Mouse (Mus musculus) lung, postnatal 0 days (tissue): ENCODE results near the gene Dnajc9. TPM values are rescaled to one million over a fixed set of nuclear protein-coding genes. Genes with fewer than 3 reads are reported as not detected.

ENCODE experiments used
- ATAC-seq: fragments of 200-750 bp; cut with Nextera tagmentation; 2 replicates; pipeline ENCODE4 v1.8.0; 2017; ENCODE audit warnings: moderate library complexity
- DNase-seq: peaks from one replicate; pipeline ENCODE4 v3.0.0-alpha.2; 2016; ENCODE audit warnings: low spot score
- H3K27ac ChIP-seq: fragments of 300-500 bp; sonication (generic); 2 replicates; pipeline ENCODE4 v1.5.1; 2014; ENCODE audit warnings: antibody characterized with exemption, mild to moderate bottlenecking, low read length, mixed read lengths
- H3K27me3 ChIP-seq: fragments of 300-500 bp; sonication (generic); replicated peaks from 2 replicates; pipeline ENCODE4 v1.6.1; 2014; ENCODE audit warnings: low read length, mixed read lengths; ENCODE audit not compliant: insufficient read depth
- H3K36me3 ChIP-seq: fragments of 300-500 bp; sonication (generic); 2 replicates; pipeline ENCODE4 v1.6.1; 2014; ENCODE audit warnings: low read length, mixed read lengths; ENCODE audit not compliant: insufficient read depth
- H3K4me1 ChIP-seq: fragments of 300-500 bp; sonication (generic); 2 replicates; pipeline ENCODE4 v1.6.1; 2014; ENCODE audit warnings: antibody characterized with exemption, low read depth, low read length, mixed read lengths; ENCODE audit not compliant: insufficient read depth
- H3K4me2 ChIP-seq: fragments of 300-500 bp; sonication (generic); replicated peaks from 2 replicates; pipeline ENCODE4 v1.6.1; 2014; ENCODE audit warnings: low read depth, mild to moderate bottlenecking, low read length, moderate library complexity, mixed read lengths
- H3K4me3 ChIP-seq: fragments of 300-500 bp; sonication (generic); 2 replicates; pipeline ENCODE4 v1.5.1; 2014; ENCODE audit warnings: low read depth, low read length
- H3K9ac ChIP-seq: fragments of 300-500 bp; sonication (generic); replicated peaks from 2 replicates; pipeline ENCODE4 v1.6.1; 2014; ENCODE audit warnings: low read depth, mild to moderate bottlenecking
- H3K9me3 ChIP-seq: fragments of 300-500 bp; sonication (generic); 2 replicates; pipeline ENCODE4 v1.6.1; 2016; ENCODE audit warnings: low read length, mixed read lengths
- CTCF ChIP-seq: IDR thresholded peaks from 2 replicates; pipeline ENCODE4 v1.5.1; 2016; ENCODE audit warnings: antibody characterized with exemption, mild to moderate bottlenecking
- EP300 ChIP-seq: IDR thresholded peaks from 2 replicates; pipeline ENCODE4 v1.6.1; 2016; ENCODE audit warnings: antibody characterized with exemption, mild to moderate bottlenecking, control low read depth
- WGBS: fragments of 180-500 bp; shearing (Covaris S2); extraction: QIAGEN DNeasy Blood & Tissue Kit; methylation state at CpG from one replicate; pipeline ENCODE4 v1.1.7; 2014; 5-methylcytosine and 5-hydroxymethylcytosine counted together
- polyA plus RNA-seq: library from polyadenylated mRNA; unstranded; fragments of >200 nt; fragmentation: Nextera tagmentation; extraction: Ambion mirVana; gene quantifications from 2 replicates; pipeline ENCODE4 v1.2.1, GENCODE M21; 2015

Gene Dnajc9
- polyA plus RNA-seq, 1 experiment from 2014 or later: 34.7 TPM

- 86% methylated on average over 6 of the region's 6 CpGs for WGBS
- Histone ChIP-seq H3K4me1 (no peaks in the 10 kb centered on the region), H3K27me3 (no peaks in the 10 kb centered on the region), H3K4me3 (no peak overlapping the region), H3K36me3 (no peaks in the 10 kb centered on the region), H3K4me2 (no peak overlapping the region), H3K9me3 (no peaks in the 10 kb centered on the region), H3K9ac (no peak overlapping the region), H3K27ac (no peak overlapping the region)
- ATAC-seq: no peak
- DNase-seq: no peak
- TF ChIP-seq CTCF (no peak), EP300 (no peak)
Measured at GRCm38 (mm10) chr14:20423046-20423445, 34.3 kb upstream of the Dnajc9 start.

- Histone ChIP-seq H3K4me2 (no peak overlapping the region), H3K27me3 (no peaks in the 10 kb centered on the region), H3K4me3 (no peak overlapping the region), H3K9ac (no peak overlapping the region), H3K9me3 (no peaks in the 10 kb centered on the region), H3K36me3 (no peaks in the 10 kb centered on the region), H3K27ac (no peak overlapping the region), H3K4me1 (no peaks in the 10 kb centered on the region)
- no peak for ATAC-seq
- 37% methylated on average over 7 of the region's 7 CpGs for WGBS
- DNase-seq: no peak
- TF ChIP-seq EP300 (no peak), CTCF (no peak)
Measured at GRCm38 (mm10) chr14:20422257-20422656, 33.5 kb upstream of the Dnajc9 start.

- 58% methylated on average over 1 of the region's 1 CpGs for WGBS
- no peaks in the 10 kb centered on the region for H3K27me3 ChIP-seq
- H3K36me3 ChIP-seq: no peaks in the 10 kb centered on the region
- H3K4me1 ChIP-seq: no peaks in the 10 kb centered on the region
- peak; percentile 70 for TF ChIP-seq CTCF
- TF ChIP-seq EP300: no peak
- H3K9me3 ChIP-seq: no peaks in the 10 kb centered on the region
- DNase-seq (peak; percentile 59), ATAC-seq (peak; percentile 41; the same call in 1 of the 2 replicates)
- no peak overlapping the region for H3K4me3 ChIP-seq
- H3K27ac ChIP-seq: no peak overlapping the region
- no peak overlapping the region for H3K9ac ChIP-seq
- H3K4me2 ChIP-seq: no peak overlapping the region
Measured at GRCm38 (mm10) chr14:20400071-20400470, 11.4 kb upstream of the Dnajc9 start.

GRCm38 (mm10) chr14:20398864-20399263 lies 10.2 kb upstream of the Dnajc9 start:
- TF ChIP-seq EP300 (no peak), CTCF (peak; percentile 49)
- Histone ChIP-seq H3K4me2 (no peak overlapping the region), H3K4me1 (no peaks in the 10 kb centered on the region), H3K36me3 (no peaks in the 10 kb centered on the region), H3K9me3 (no peaks in the 10 kb centered on the region), H3K4me3 (no peak overlapping the region), H3K27me3 (no peaks in the 10 kb centered on the region), H3K9ac (no peak overlapping the region), H3K27ac (no peak overlapping the region)
- DNase-seq (no peak), ATAC-seq (no peak)
- 32% methylated on average over 4 of the region's 4 CpGs for WGBS

GRCm38 (mm10) chr14:20397220-20397619 lies 8.5 kb upstream of the Dnajc9 start:
- no peaks in the 10 kb centered on the region for H3K36me3 ChIP-seq
- WGBS: 72% methylated on average over 9 of the region's 9 CpGs
- no peak overlapping the region for H3K9ac ChIP-seq
- H3K27ac ChIP-seq: no peak overlapping the region
- 0 out of 2 replicates have a peak, but pooled peaks cover 4% of the 10 kb centered on the region for H3K4me1 ChIP-seq
- no peak overlapping the region for H3K4me2 ChIP-seq
- no peaks in the 10 kb centered on the region for H3K27me3 ChIP-seq
- DNase-seq (no peak), ATAC-seq (no peak)
- no peak overlapping the region for H3K4me3 ChIP-seq
- H3K9me3 ChIP-seq: no peaks in the 10 kb centered on the region
- TF ChIP-seq EP300: no peak
- TF ChIP-seq CTCF: no peak

GRCm38 (mm10) chr14:20393205-20393913 lies 4.6 kb upstream of the Dnajc9 start, which contains the start of gene Mrps16:
TSS of gene Mrps16 (minus strand) at chr14:20393634.
- DNase-seq (peak; percentile 99), ATAC-seq (peak; percentile 97)
- H3K36me3 ChIP-seq: no peaks in the 10 kb centered on the region
- H3K4me2 ChIP-seq: peak within 1 kb of the TSS; percentile 64
- H3K27me3 ChIP-seq: no peaks in the 10 kb centered on the region
- peak; percentile 96 for TF ChIP-seq CTCF
- no peak for TF ChIP-seq EP300
- H3K9ac ChIP-seq: peak within 1 kb of the TSS; percentile 88
- peaks cover 4% of the 10 kb centered on the region; the same call in 1 of the 2 replicates for H3K4me1 ChIP-seq
- peak within 1 kb of the TSS; percentile 87 for H3K27ac ChIP-seq
- H3K4me3 ChIP-seq: peak within 1 kb of the TSS; percentile 67
- whole genome bisulfite sequencing: under 1% methylated on average over 64 of the region's 68 CpGs
- H3K9me3 ChIP-seq: no peaks in the 10 kb centered on the region
